Mouse (Mus musculus): ENCODE results near the gene Lactb.

DNA sequence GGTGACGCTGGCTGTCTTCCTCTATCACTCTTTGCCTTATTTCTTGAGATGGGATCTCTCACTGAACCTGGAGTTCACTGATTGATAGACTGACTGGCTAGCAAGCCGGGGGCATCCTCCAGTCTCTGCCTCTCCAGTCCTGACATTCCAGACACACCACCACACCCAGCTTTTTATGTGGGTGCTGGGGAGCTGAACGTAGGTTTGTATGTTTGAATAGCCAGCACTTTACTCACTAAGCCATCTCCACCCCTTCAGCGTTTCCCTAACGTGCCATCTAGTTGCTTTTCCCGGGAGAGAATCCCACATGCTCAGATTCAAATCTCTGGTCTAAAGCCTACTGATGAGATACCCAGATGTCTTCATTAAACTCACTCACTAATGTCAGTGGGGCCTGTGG is 14.3 kb upstream of the Lactb start:
- TF ChIP-seq CEBPB (IDR thresholded peaks at IDR 0.05; ENCODE audit: insufficient read depth, poor library complexity, severe bottlenecking) = no peak
- no peak for TF ChIP-seq MYOD1 (IDR thresholded peaks at IDR 0.05; ENCODE audit: control insufficient read depth in 1 of 3, insufficient read length in 2 of 3, low read depth in 2 of 3)
- no peak for TF ChIP-seq POLR2AphosphoS2 (IDR thresholded peaks at IDR 0.05; ENCODE audit: insufficient read length, low read depth)
- TF ChIP-seq E2F4 (IDR thresholded peaks at IDR 0.05; ENCODE audit: insufficient read depth) = no peak
- no peak for TF ChIP-seq MAX (IDR thresholded peaks at IDR 0.05; ENCODE audit: low read depth)
- no peak for TF ChIP-seq TCF12 (IDR thresholded peaks at IDR 0.05; ENCODE audit: insufficient read depth, poor library complexity, severe bottlenecking)
- TF ChIP-seq POLR2A (IDR thresholded peaks at IDR 0.05; ENCODE audit: insufficient read length, low read depth) = no peak
- no peak for TF ChIP-seq USF1 (IDR thresholded peaks at IDR 0.05; ENCODE audit: low read depth)
- no peak for TF ChIP-seq MYOG (IDR thresholded peaks at IDR 0.05; ENCODE audit: control insufficient read depth in 1 of 3, insufficient read depth in 1 of 3, insufficient read length in 2 of 3, low read depth in 2 of 3)
- no peak for TF ChIP-seq SRF (IDR thresholded peaks at IDR 0.05; ENCODE audit: control insufficient read depth, insufficient read length, low read depth)
- TF ChIP-seq REST (IDR thresholded peaks at IDR 0.05; ENCODE audit: insufficient read depth, insufficient read length) = no peak

Data from myocyte (in vitro differentiated cells).